ENCODE assay signal across 8 mouse cellular contexts in genomic region chr9:67759163-67759955, GRCm38 (mm10). TPM values are rescaled to one million over a fixed set of nuclear protein-coding genes. Genes with fewer than 3 reads are reported as not detected.
DNase-seq lines count a peak whose midpoint lies in the region; ATAC-seq lines count a peak whose summit lies in the region.

Gene C2cd4b, plus strand, starts transcription at chr9:67759437.

- peak within 1 kb of the TSS; percentile 73 for H3K4me3 ChIP-seq in hindbrain, embryonic 16.5 days (ENCODE audit: low read length)
- H3K4me3 ChIP-seq in stomach, embryonic 15.5 days (replicated peaks) = peak within 1 kb of the TSS; percentile 62

- no peaks in the 10 kb centered on the region for H3K36me3 ChIP-seq in hindbrain, embryonic 16.5 days (ENCODE audit: control insufficient read depth, insufficient read depth, low read length)
- H3K36me3 ChIP-seq in stomach, embryonic 15.5 days = no peaks in the 10 kb centered on the region

- peak within 1 kb of the TSS; percentile 76 for H3K9ac ChIP-seq in hindbrain, embryonic 16.5 days (ENCODE audit: low read depth, low read length)
- H3K9ac ChIP-seq in stomach, embryonic 15.5 days = no peak within 1 kb of the TSS

- no peaks in the 10 kb centered on the region for H3K27me3 ChIP-seq in hindbrain, embryonic 16.5 days (replicated peaks; ENCODE audit: control insufficient read depth, insufficient read depth, low read length)
- H3K27me3 ChIP-seq in stomach, embryonic 15.5 days (replicated peaks) = peaks cover 21% of the 10 kb centered on the region

- H3K4me1 ChIP-seq in hindbrain, embryonic 16.5 days (ENCODE audit: control insufficient read depth, insufficient read depth, low read depth, low read length) = peaks cover 14% of the 10 kb centered on the region
- H3K4me1 ChIP-seq in stomach, embryonic 15.5 days = peaks cover 8% of the 10 kb centered on the region; the same call in 1 of the 2 replicates

- peak; percentile 46 for ATAC-seq in activated CD4-positive, CD25-positive, alpha-beta regulatory T cell, adult 4 months
- ATAC-seq in hindbrain, embryonic 16.5 days = peak; percentile 47
- peak; percentile 62; the same call in 1 of the 2 replicates for ATAC-seq in stomach, embryonic 15.5 days (ENCODE audit: insufficient read depth, low FRiP score, low read depth)
- no peak for ATAC-seq in granulocyte monocyte progenitor cell, adult 5-6 weeks (replicated peaks; ENCODE audit: poor library complexity, severe bottlenecking)

- H3K4me2 ChIP-seq in hindbrain, embryonic 16.5 days (ENCODE audit: low read length) = peak within 1 kb of the TSS; percentile 90
- peak within 1 kb of the TSS; percentile 94 for H3K4me2 ChIP-seq in stomach, embryonic 15.5 days

- peak within 1 kb of the TSS; percentile 80 for H3K27ac ChIP-seq in hindbrain, embryonic 16.5 days (ENCODE audit: low read depth, low read length)
- H3K27ac ChIP-seq in stomach, embryonic 15.5 days = 0 out of 2 replicates have a peak within 1 kb of the TSS, but pooled peaks have one; percentile 16

- no peaks in the 10 kb centered on the region for H3K9me3 ChIP-seq in hindbrain, embryonic 16.5 days (ENCODE audit: control insufficient read depth, low read length)
- no peaks in the 10 kb centered on the region for H3K9me3 ChIP-seq in stomach, embryonic 15.5 days

- WGBS in hindbrain, embryonic 16.5 days = 1% methylated on average over 49 of the region's 49 CpGs
- WGBS in stomach, embryonic 15.5 days = 1% methylated on average over 49 of the region's 49 CpGs

- peak; percentile 17 for DNase-seq in cerebellum, adult 8-10 months
- peak; percentile 38 to 78 for DNase-seq in frontal cortex, adult 2 months (ENCODE audit: extremely low spot score in 1 of 2, low spot score in 1 of 2)
- DNase-seq in layer of hippocampus, postnatal 36 days = peak; percentile 34 to 45
- peak; percentile 86 for DNase-seq in lung, postnatal 36 days

RNA-seq across cellular contexts. Expression of gene C2cd4b, which starts in this region (rescaled TPM):
- polyA plus RNA-seq in activated CD4-positive, CD25-positive, alpha-beta regulatory T cell, adult 4 months (2017; shearing (Covaris generic)) = not detected
- 3.1 and 3.9 TPM in 2 replicates for polyA plus RNA-seq in frontal cortex, adult 2 months (2012; rRNA removed)
- polyA plus RNA-seq in hindbrain, embryonic 16.5 days (2015; fragmentation: Nextera tagmentation; extraction: Ambion mirVana) = 0.34 and 0.39 TPM in 2 replicates
- total RNA-seq in layer of hippocampus, postnatal 36 days (2021) = 1 to 10 TPM; 5.5 to 8.1 TPM
- 1.7 and 2.0 TPM in 2 replicates for polyA plus RNA-seq in stomach, embryonic 15.5 days (2015; fragmentation: Nextera tagmentation; extraction: Ambion mirVana)
- not detected in 2 replicates for total RNA-seq in granulocyte monocyte progenitor cell, adult 5-6 weeks (2014; fragmentation: Nextera tagmentation)
- total RNA-seq in granulocyte monocyte progenitor cell, adult 5-6 weeks (2017) = not detected in 2 replicates

Comparison
In these comparisons a context has a peak if more than half of its experiments do, and no peak if none do; other contexts are left out.
1. RNA of gene C2cd4b (total RNA-seq): 5.5 to 8.1 TPM in layer of hippocampus, postnatal 36 days; not detected in granulocyte monocyte progenitor cell, adult 5-6 weeks; every median in the first group is over 4 times any median in the second.
2. Peak in ATAC-seq in activated CD4-positive, CD25-positive, alpha-beta regulatory T cell, adult 4 months; RNA of the gene not detected or under 1 TPM.
3. Peak in ATAC-seq, H3K4me3 ChIP-seq, H3K27ac ChIP-seq, H3K9ac ChIP-seq and H3K4me2 ChIP-seq in hindbrain, embryonic 16.5 days; RNA of the gene not detected or under 1 TPM.
4. DNase-seq: peak in every context shown above with its lines; median percentile 86 in lung, postnatal 36 days; 58 in frontal cortex, adult 2 months; 40 in layer of hippocampus, postnatal 36 days; 17 in cerebellum, adult 8-10 months.